Mouse (Mus musculus) liver, embryonic 13.5 days (tissue): Measurements from ENCODE around the gene Stox2. TPM values are rescaled to one million over a fixed set of nuclear protein-coding genes. Genes with fewer than 3 reads are reported as not detected.

Experiments
- ATAC-seq: fragments of 200-750 bp; cut with Nextera tagmentation; 2 replicates; pipeline ENCODE4 v1.8.0; 2017; ENCODE audit warnings: low read depth, mild to moderate bottlenecking, moderate number of reproducible peaks, moderate library complexity
- DNase-seq: peaks from one replicate; pipeline ENCODE4 v3.0.0; 2022
- H3K27ac ChIP-seq: fragments of 300-500 bp; sonication (generic); 2 replicates; pipeline ENCODE4 v1.5.1; 2015; ENCODE audit warnings: moderate library complexity, mild to moderate bottlenecking, inconsistent platforms
- H3K27me3 ChIP-seq: fragments of 300-500 bp; sonication (generic); 2 replicates; pipeline ENCODE4 v1.6.1; 2015; ENCODE audit warnings: mild to moderate bottlenecking, inconsistent platforms
- H3K36me3 ChIP-seq: fragments of 300-500 bp; sonication (generic); 2 replicates; pipeline ENCODE4 v1.6.1; 2015; ENCODE audit warnings: mild to moderate bottlenecking, inconsistent platforms
- H3K4me1 ChIP-seq: fragments of 300-500 bp; sonication (generic); replicated peaks from 2 replicates; pipeline ENCODE4 v1.6.1; 2015; ENCODE audit warnings: inconsistent platforms
- H3K4me2 ChIP-seq: fragments of 300-500 bp; sonication (generic); 2 replicates; pipeline ENCODE4 v1.6.1; 2015; ENCODE audit warnings: inconsistent platforms, mild to moderate bottlenecking, moderate library complexity
- H3K4me3 ChIP-seq: fragments of 300-500 bp; sonication (generic); replicated peaks from 2 replicates; pipeline ENCODE4 v1.5.1; 2015; ENCODE audit warnings: mild to moderate bottlenecking, inconsistent platforms
- H3K9ac ChIP-seq: fragments of 300-500 bp; sonication (generic); 2 replicates; pipeline ENCODE4 v1.6.1; 2015; ENCODE audit warnings: mild to moderate bottlenecking, inconsistent platforms
- H3K9me3 ChIP-seq: fragments of 300-500 bp; sonication (generic); replicated peaks from 2 replicates; pipeline ENCODE4 v1.6.1; 2016; ENCODE audit warnings: inconsistent platforms
- WGBS: fragments of 180-500 bp; shearing (Covaris S2); methylation state at CpG from one replicate; pipeline ENCODE4 v1.1.7; 2015; ENCODE audit not compliant: insufficient replicate concordance; 5-methylcytosine and 5-hydroxymethylcytosine counted together
- polyA plus RNA-seq: library from polyadenylated mRNA; unstranded; fragments of >200 nt; fragmentation: Nextera tagmentation; extraction: Ambion mirVana; gene quantifications from 2 replicates; pipeline ENCODE4 v1.2.1, GENCODE M21; 2015

Stox2 gene
- polyA plus RNA-seq, 1 experiment from 2014 or later, result 0.46 TPM

DNA sequence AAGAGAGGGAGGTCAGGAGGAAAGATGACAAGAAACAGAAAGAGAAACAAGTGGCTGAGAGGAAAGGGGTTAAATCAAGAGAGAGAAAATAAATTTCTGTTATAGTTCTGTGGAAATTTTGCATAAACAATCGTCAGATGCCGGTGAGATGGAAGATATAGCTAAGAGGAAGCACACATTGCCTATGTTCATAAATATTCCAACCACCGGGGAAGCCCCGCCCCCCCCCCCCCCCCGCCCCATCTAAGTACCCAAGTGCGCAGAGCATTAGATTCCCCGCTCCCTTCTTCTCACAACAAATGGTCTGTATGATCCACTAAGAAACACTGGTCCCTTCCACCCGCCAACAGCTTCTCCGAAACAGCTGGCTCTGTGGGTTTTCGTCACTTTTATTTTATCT is 273.3 kb downstream of the Stox2 start:
- Histone ChIP-seq H3K4me2 (no peak overlapping the region), H3K4me1 (no peaks in the 10 kb centered on the region), H3K9me3 (0 out of 2 replicates have a peak, but pooled peaks cover 3% of the 10 kb centered on the region), H3K27ac (no peak overlapping the region), H3K36me3 (no peaks in the 10 kb centered on the region), H3K4me3 (no peak overlapping the region), H3K9ac (no peak overlapping the region), H3K27me3 (no peaks in the 10 kb centered on the region)
- WGBS, result 58% methylated on average over 10 of the region's 10 CpGs
- no peak for ATAC-seq
- DNase-seq, result no peak

- no peak overlapping the region for H3K4me2 ChIP-seq
- H3K27ac ChIP-seq, result no peak overlapping the region
- no peaks in the 10 kb centered on the region for H3K4me1 ChIP-seq
- no peak overlapping the region for H3K9ac ChIP-seq
- H3K9me3 ChIP-seq, result no peaks in the 10 kb centered on the region
- no peak overlapping the region for H3K4me3 ChIP-seq
- no peaks in the 10 kb centered on the region for H3K36me3 ChIP-seq
- no peak for DNase-seq
- H3K27me3 ChIP-seq, result no peaks in the 10 kb centered on the region
- WGBS, result 58% methylated on average over 3 of the region's 3 CpGs
- no peak for ATAC-seq
These were observed 285.5 kb downstream of the Stox2 start for GRCm38 (mm10) chr8:47160688-47161087.

GRCm38 (mm10) chr8:47154521-47154920 is 291.6 kb downstream of the Stox2 start:
- Histone ChIP-seq H3K9me3 (no peaks in the 10 kb centered on the region; the same call in 1 of the 2 replicates), H3K27ac (no peak overlapping the region), H3K36me3 (no peaks in the 10 kb centered on the region), H3K4me3 (no peak overlapping the region), H3K4me2 (no peak overlapping the region), H3K9ac (no peak overlapping the region), H3K27me3 (no peaks in the 10 kb centered on the region), H3K4me1 (no peaks in the 10 kb centered on the region)
- ATAC-seq (no peak), DNase-seq (no peak)
- WGBS, result 75% methylated on average over 2 of the region's 2 CpGs

DNA sequence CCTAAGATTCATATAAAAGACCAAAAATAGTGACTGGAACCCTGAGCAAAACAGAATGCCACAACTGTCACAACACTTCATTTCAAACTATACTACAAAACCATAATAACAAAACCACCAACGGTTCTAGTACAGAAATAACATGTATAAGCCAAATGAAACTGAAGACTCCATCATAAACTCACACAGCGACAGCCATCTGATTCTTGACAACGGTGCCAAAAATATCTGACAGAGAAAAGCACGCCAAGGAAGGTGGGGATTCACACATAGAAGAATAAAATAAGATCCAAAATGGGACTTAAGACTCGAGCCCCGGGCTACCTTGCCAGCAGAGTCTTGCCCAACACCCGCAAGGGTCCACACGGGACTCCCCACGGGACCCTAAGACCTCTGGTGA is 300.9 kb downstream of the Stox2 start:
- H3K4me2 ChIP-seq, result no peak overlapping the region
- 68% methylated on average over 9 of the region's 9 CpGs for WGBS
- H3K9ac ChIP-seq, result no peak overlapping the region
- ATAC-seq (no peak), DNase-seq (no peak)
- no peaks in the 10 kb centered on the region for H3K9me3 ChIP-seq
- no peaks in the 10 kb centered on the region for H3K4me1 ChIP-seq
- no peak overlapping the region for H3K27ac ChIP-seq
- H3K4me3 ChIP-seq, result no peak overlapping the region
- no peaks in the 10 kb centered on the region for H3K36me3 ChIP-seq
- H3K27me3 ChIP-seq, result no peaks in the 10 kb centered on the region

GRCm38 (mm10) chr8:47136047-47136446 is 310.1 kb downstream of the Stox2 start:
- Histone ChIP-seq H3K4me3 (no peak overlapping the region), H3K4me2 (no peak overlapping the region), H3K9me3 (no peaks in the 10 kb centered on the region), H3K9ac (no peak overlapping the region), H3K27me3 (no peaks in the 10 kb centered on the region), H3K4me1 (no peaks in the 10 kb centered on the region), H3K36me3 (no peaks in the 10 kb centered on the region), H3K27ac (no peak overlapping the region)
- ATAC-seq, result no peak
- WGBS, result 36% methylated on average over 5 of the region's 5 CpGs
- DNase-seq, result no peak

- Histone ChIP-seq H3K9me3 (no peaks in the 10 kb centered on the region), H3K27me3 (no peaks in the 10 kb centered on the region), H3K4me1 (no peaks in the 10 kb centered on the region), H3K4me3 (no peak overlapping the region), H3K9ac (no peak overlapping the region), H3K4me2 (peak overlapping the region; percentile 17; the same call in 1 of the 2 replicates), H3K36me3 (no peaks in the 10 kb centered on the region), H3K27ac (no peak overlapping the region)
- no peak for ATAC-seq
- DNase-seq, result no peak
- WGBS, result 9% methylated on average over 9 of the region's 9 CpGs
These were observed 310.6 kb downstream of the Stox2 start for GRCm38 (mm10) chr8:47135586-47135985.

- H3K9me3 ChIP-seq, result no peaks in the 10 kb centered on the region
- H3K4me1 ChIP-seq, result no peaks in the 10 kb centered on the region
- H3K27ac ChIP-seq, result no peak overlapping the region
- no peak overlapping the region for H3K4me3 ChIP-seq
- WGBS, result 52% methylated on average over 11 of the region's 11 CpGs
- no peaks in the 10 kb centered on the region for H3K36me3 ChIP-seq
- no peak overlapping the region for H3K9ac ChIP-seq
- H3K4me2 ChIP-seq, result no peak overlapping the region
- no peak for ATAC-seq
- H3K27me3 ChIP-seq, result no peaks in the 10 kb centered on the region
- DNase-seq, result no peak
These were observed 311.4 kb downstream of the Stox2 start for GRCm38 (mm10) chr8:47134736-47135135.

DNA sequence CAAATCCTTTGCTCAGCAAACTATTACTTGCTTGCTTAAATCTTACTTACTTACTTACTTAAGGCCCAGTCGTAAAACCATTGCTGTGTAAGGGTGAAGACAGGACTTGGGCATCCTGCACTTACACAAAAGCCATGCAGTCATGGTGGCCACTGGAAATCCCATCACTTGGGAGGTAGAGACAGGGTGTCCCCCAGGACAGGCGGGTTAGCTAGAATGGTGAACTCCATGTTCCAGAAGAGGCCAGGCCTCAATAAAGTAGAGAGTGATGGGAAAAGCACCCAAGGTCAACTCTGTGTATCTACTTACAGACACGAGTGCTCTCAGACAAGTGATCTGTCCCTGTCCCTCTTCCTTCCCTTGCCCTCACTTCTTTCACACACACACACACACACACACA is 312.8 kb downstream of the Stox2 start:
- DNase-seq (no peak), ATAC-seq (no peak)
- no peak overlapping the region for H3K9ac ChIP-seq
- no peak overlapping the region for H3K4me3 ChIP-seq
- no peaks in the 10 kb centered on the region for H3K36me3 ChIP-seq
- no peaks in the 10 kb centered on the region for H3K27me3 ChIP-seq
- no peak overlapping the region for H3K4me2 ChIP-seq
- no peak overlapping the region for H3K27ac ChIP-seq
- 53% methylated on average over 3 of the region's 3 CpGs for WGBS
- H3K9me3 ChIP-seq, result no peaks in the 10 kb centered on the region
- no peaks in the 10 kb centered on the region for H3K4me1 ChIP-seq

Other genes starting within 250 kb of the Stox2 start
- gene Trappc11, start 87.1 kb upstream of the Stox2 start, polyA plus RNA-seq, result 14.3 and 17.6 TPM in 2 replicates
- gene Rwdd4a, start 87.3 kb upstream of the Stox2 start, polyA plus RNA-seq, result 30.5 and 31.8 TPM in 2 replicates
- gene Ing2, start 229.2 kb upstream of the Stox2 start, polyA plus RNA-seq, result 8.6 and 9.9 TPM in 2 replicates